Mouse (Mus musculus) ES-E14 (cell line): ENCODE data around the gene Gchfr. TPM values are rescaled to one million over a fixed set of nuclear protein-coding genes. Genes with fewer than 3 reads are reported as not detected.

ENCODE experiments used
- DNase-seq: peaks from one replicate; pipeline ENCODE4 v3.0.0-alpha.2; 2013; ENCODE audit warnings: low read depth, low spot score
- H3K27ac ChIP-seq: 2 replicates; pipeline ENCODE4 v1.5.1; 2012; ENCODE audit warnings: low read depth, mild to moderate bottlenecking, low read length, moderate library complexity, mixed read lengths; ENCODE audit not compliant: poor library complexity, insufficient read depth, severe bottlenecking
- H3K36me3 ChIP-seq: 2 replicates; pipeline ENCODE4 v1.6.1; 2012; ENCODE audit warnings: mild to moderate bottlenecking, low read length, moderate library complexity, mixed read lengths; ENCODE audit not compliant: control insufficient read depth, poor library complexity, insufficient read depth, severe bottlenecking
- H3K4me1 ChIP-seq, 2 experiments: fragments of 150-350 bp in 1 of 2; sonication (generic) in 1 of 2; 2 replicates each; pipeline ENCODE4 v1.6.1; 2012; ENCODE audit warnings: low read length in 2 of 2, mild to moderate bottlenecking in 1 of 2, mixed read lengths in 1 of 2; ENCODE audit not compliant: control insufficient read depth in 2 of 2, insufficient read depth in 2 of 2, poor library complexity in 1 of 2
- H3K4me3 ChIP-seq, 2 experiments: fragments of 150-350 bp in 1 of 2; sonication (generic) in 1 of 2; 2 replicates each; pipeline ENCODE4 v1.5.1; 2012; ENCODE audit warnings: low read length in 2 of 2, low read depth in 1 of 2, mild to moderate bottlenecking in 1 of 2, mixed read lengths in 1 of 2; ENCODE audit not compliant: insufficient read depth in 1 of 2, poor library complexity in 1 of 2, severe bottlenecking in 1 of 2
- H3K9ac ChIP-seq: 2 replicates; pipeline ENCODE4 v1.6.1; 2012; ENCODE audit warnings: low read depth, mild to moderate bottlenecking, low read length, mixed read lengths; ENCODE audit not compliant: poor library complexity, insufficient read depth, severe bottlenecking
- H3K9me3 ChIP-seq: fragments of 150-350 bp; sonication (generic); 2 replicates; pipeline ENCODE4 v1.6.1; 2012; ENCODE audit warnings: low read depth, mild to moderate bottlenecking, low read length; ENCODE audit not compliant: control insufficient read depth, insufficient read depth
- CHD2 ChIP-seq: IDR thresholded peaks from 2 replicates; pipeline ENCODE4 v1.6.1; 2014; ENCODE audit warnings: mild to moderate bottlenecking, low read depth, low read length, inconsistent platforms
- HCFC1 ChIP-seq: IDR thresholded peaks from 2 replicates; pipeline ENCODE4 v1.6.1; 2012; ENCODE audit warnings: low read length, inconsistent platforms, borderline replicate concordance; ENCODE audit not compliant: insufficient read depth
- MAFK ChIP-seq: IDR thresholded peaks from 2 replicates; pipeline ENCODE4 v1.6.1; 2014; ENCODE audit warnings: mild to moderate bottlenecking, low read depth, low read length, inconsistent platforms; ENCODE audit not compliant: insufficient read depth
- ZC3H11A ChIP-seq: IDR thresholded peaks from 2 replicates; pipeline ENCODE4 v1.6.1; 2012; ENCODE audit warnings: low read depth, mild to moderate bottlenecking, inconsistent platforms, low read length, borderline replicate concordance
- ZNF384 ChIP-seq: IDR thresholded peaks from 2 replicates; pipeline ENCODE4 v1.6.1; 2012; ENCODE audit warnings: low read depth, low read length, inconsistent platforms
- in situ Hi-C, 2 experiments: fragments of 600-800 bp; cut with MboI; formaldehyde crosslinking; loops; one replicate each; pipeline ENCODE4 v1.15.1; 2025; ENCODE audit warnings: low sequenced_read_pairs in 2 of 2, inconsistent platforms in 1 of 2; ENCODE audit not compliant: unreplicated experiment in 2 of 2
- total RNA-seq: library from RNA; depleted of rRNA; stranded (reverse); fragments of 300-350 nt; gene quantifications from 2 replicates; pipeline ENCODE4 v1.2.3, GENCODE M21; 2012

Gene Gchfr
- total RNA-seq, 1 experiment, result 14.1 TPM

- H3K4me1 ChIP-seq, result peaks cover 0 to 2% of the 10 kb centered on the region in 2 experiments; a peak in 1 of 4 replicates
- no peak overlapping the region for H3K9ac ChIP-seq
- no peak for TF ChIP-seq MAFK
- TF ChIP-seq CHD2, result no peak
- no peak for TF ChIP-seq ZC3H11A
- TF ChIP-seq HCFC1, result no peak
- TF ChIP-seq ZNF384, result no peak
- no peak for DNase-seq
- in situ Hi-C loops, result no loop called here
- no peak overlapping the region for H3K4me3 ChIP-seq
- no peaks in the 10 kb centered on the region for H3K9me3 ChIP-seq
- no peaks in the 10 kb centered on the region for H3K36me3 ChIP-seq
- H3K27ac ChIP-seq, result no peak overlapping the region
These were observed 4.9 kb downstream of the Gchfr start for GRCm38 (mm10) chr2:119172446-119172845.

- Histone ChIP-seq H3K9me3 (no peaks in the 10 kb centered on the region), H3K9ac (no peak overlapping the region), H3K36me3 (no peaks in the 10 kb centered on the region), H3K4me1 (peaks cover 0 to 2% of the 10 kb centered on the region in 2 experiments; a peak in 1 of 4 replicates), H3K4me3 (no peak overlapping the region), H3K27ac (no peak overlapping the region)
- no peak for DNase-seq
- TF ChIP-seq ZC3H11A, result no peak
- TF ChIP-seq CHD2, result no peak
- TF ChIP-seq ZNF384, result no peak
- TF ChIP-seq MAFK, result no peak
- TF ChIP-seq HCFC1, result no peak
- in situ Hi-C loops, result no loop called here
These were observed 5.4 kb downstream of the Gchfr start for GRCm38 (mm10) chr2:119172862-119173576.

GRCm38 (mm10) chr2:119173991-119174651 lies 6.5 kb downstream of the Gchfr start, which contains the start of gene Gm14137:
Gm14137 (plus strand) TSS chr2:119174509.
- Histone ChIP-seq H3K4me3 (no peak within 1 kb of the TSS), H3K36me3 (no peaks in the 10 kb centered on the region), H3K4me1 (peaks cover 0 to 2% of the 10 kb centered on the region in 2 experiments; a peak in 1 of 4 replicates), H3K9me3 (no peaks in the 10 kb centered on the region), H3K9ac (no peak within 1 kb of the TSS), H3K27ac (no peak within 1 kb of the TSS)
- DNase-seq, result no peak
- in situ Hi-C loops, result no loop called here
- TF ChIP-seq ZC3H11A, result no peak
- no peak for TF ChIP-seq MAFK
- no peak for TF ChIP-seq ZNF384
- no peak for TF ChIP-seq HCFC1
- no peak for TF ChIP-seq CHD2

- no peak for TF ChIP-seq ZNF384
- no peak for TF ChIP-seq MAFK
- TF ChIP-seq CHD2, result no peak
- no peak for TF ChIP-seq ZC3H11A
- no peak for TF ChIP-seq HCFC1
- H3K4me1 ChIP-seq, result peaks cover 0 to 2% of the 10 kb centered on the region in 2 experiments; a peak in 1 of 4 replicates
- no peaks in the 10 kb centered on the region for H3K36me3 ChIP-seq
- in situ Hi-C loops, result no loop called here
- H3K27ac ChIP-seq, result no peak overlapping the region
- no peak overlapping the region for H3K4me3 ChIP-seq
- no peak overlapping the region for H3K9ac ChIP-seq
- no peak for DNase-seq
- no peaks in the 10 kb centered on the region for H3K9me3 ChIP-seq
These were observed 7.3 kb downstream of the Gchfr start for GRCm38 (mm10) chr2:119174866-119175265.
